Mouse (Mus musculus): Measurements from ENCODE around the gene Acss1.

Gene Acss1

GRCm38 (mm10) chr2:150579628-150580027 lies 88.7 kb downstream of the Acss1 start:
- DNase-seq (ENCODE audit: extremely low read depth, insufficient read length, low spot score) = no peak

- no peak for DNase-seq (ENCODE audit: extremely low read depth, insufficient read length, low spot score)
Observed at GRCm38 (mm10) chr2:150578603-150579002, 89.7 kb downstream of the Acss1 start.

- no peak for DNase-seq (ENCODE audit: extremely low read depth, insufficient read length, low spot score)
Observed at GRCm38 (mm10) chr2:150576256-150576655, 92.0 kb downstream of the Acss1 start.

DNA sequence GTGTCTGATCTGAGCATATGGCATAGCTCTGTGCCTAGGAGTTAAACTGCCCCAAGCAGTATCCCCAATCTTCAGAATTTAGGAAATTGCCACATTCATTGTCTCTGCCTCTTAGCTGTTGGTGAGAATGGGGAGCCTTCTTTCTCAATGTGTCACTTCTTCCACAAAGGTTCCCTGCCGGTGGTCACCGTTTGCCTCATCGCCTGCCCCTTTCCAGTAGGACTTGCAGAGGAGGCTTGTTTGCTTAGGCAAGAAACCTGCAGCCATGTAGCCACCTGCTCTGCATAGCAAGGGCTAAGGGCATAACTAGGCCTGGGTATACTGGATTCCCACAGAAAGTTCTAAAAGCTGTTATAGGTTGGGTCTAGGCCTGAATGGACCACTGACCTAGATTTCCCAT lies 95.8 kb downstream of the Acss1 start:
- DNase-seq (ENCODE audit: extremely low read depth, insufficient read length, low spot score) = no peak

DNA sequence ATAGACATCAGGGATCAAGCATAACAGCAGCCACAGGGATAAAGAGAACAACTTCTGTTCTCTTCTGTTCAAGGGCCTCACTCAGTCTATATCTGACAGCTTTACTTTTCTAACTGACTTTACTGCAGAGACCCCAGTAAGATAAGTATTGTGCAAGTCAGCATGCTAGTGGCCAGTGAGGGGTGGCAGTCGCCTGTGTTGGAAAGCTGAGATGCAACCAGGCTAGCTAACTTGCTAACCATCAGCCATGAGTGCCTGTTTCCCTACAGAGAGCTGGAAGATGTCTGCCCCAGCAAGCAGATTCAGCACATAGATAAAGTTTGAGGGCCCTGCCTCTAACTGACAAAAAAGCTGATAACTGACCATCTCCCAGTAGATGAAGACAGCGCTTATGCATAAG lies 97.5 kb downstream of the Acss1 start:
- DNase-seq (ENCODE audit: extremely low read depth, insufficient read length, low spot score) = no peak

DNA sequence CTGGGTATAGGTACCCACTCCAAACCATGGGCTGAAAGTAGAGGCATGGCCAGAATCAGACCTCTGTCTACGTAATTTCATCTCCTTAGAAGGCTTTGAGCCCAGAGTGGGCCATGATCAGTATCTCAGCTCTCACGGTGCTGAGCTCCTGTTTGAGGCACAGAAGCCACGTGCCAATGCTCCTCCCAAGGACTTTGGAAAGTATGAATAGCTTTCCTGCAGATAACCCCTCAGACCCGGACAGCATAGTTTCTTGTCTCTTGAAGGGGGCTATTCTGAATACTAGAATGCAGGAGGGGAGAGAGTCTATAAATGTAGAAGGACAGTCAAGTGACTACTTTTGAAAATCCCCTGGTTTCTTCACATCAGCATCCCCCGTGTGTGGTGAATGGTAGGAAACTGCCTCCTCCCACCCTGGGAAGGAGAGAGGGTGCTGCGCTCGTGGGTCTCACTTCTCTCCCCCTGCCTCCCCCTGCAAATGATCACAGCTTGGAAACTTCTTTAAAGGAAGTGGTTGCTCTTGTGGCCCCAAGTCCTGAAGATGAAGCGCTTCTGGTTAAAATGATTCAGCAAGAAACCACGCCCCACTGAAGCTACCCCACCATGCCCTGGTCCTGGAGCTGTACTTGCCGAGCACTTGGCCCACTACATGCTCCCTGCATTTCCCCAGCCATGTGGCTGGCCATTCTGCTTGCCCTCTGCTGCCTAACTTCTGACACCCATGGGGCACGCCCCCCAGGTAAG lies 98.3 kb downstream of the Acss1 start, which contains the start of gene Cst7:
TSS of gene Cst7 (plus strand) at position 569 of the 744 bp plus-strand sequence.
- no peak for DNase-seq (ENCODE audit: extremely low read depth, insufficient read length, low spot score)
